Mouse (Mus musculus) hindbrain, postnatal 0 days (tissue): ENCODE measurements around the gene Aldh18a1. TPM values are rescaled to one million over a fixed set of nuclear protein-coding genes. Genes with fewer than 3 reads are reported as not detected.
"Not testable (repeated sequence)": the region's sequence is repeated elsewhere in the genome, so short reads cannot be mapped to it uniquely, and the experiment has no call there.

ENCODE experiments used
- ATAC-seq: fragments of 200-750 bp; cut with Nextera tagmentation; 2 replicates; pipeline ENCODE4 v1.8.0; 2017; ENCODE audit warnings: mild to moderate bottlenecking, moderate TSS enrichment, moderate library complexity
- DNase-seq: peaks from one replicate; pipeline ENCODE4 v3.0.0-alpha.2; 2015; ENCODE audit warnings: low spot score
- H3K27ac ChIP-seq: fragments of 300-500 bp; sonication (generic); 2 replicates; pipeline ENCODE4 v1.5.1; 2014; ENCODE audit warnings: mild to moderate bottlenecking
- H3K27me3 ChIP-seq: fragments of 300-500 bp; sonication (generic); 2 replicates; pipeline ENCODE4 v1.6.1; 2014; ENCODE audit warnings: low read length, mixed read lengths; ENCODE audit not compliant: insufficient read depth
- H3K36me3 ChIP-seq: fragments of 300-500 bp; sonication (generic); 2 replicates; pipeline ENCODE4 v1.6.1; 2014; ENCODE audit warnings: low read length, mixed read lengths; ENCODE audit not compliant: insufficient read depth
- H3K4me1 ChIP-seq: fragments of 300-500 bp; sonication (generic); 2 replicates; pipeline ENCODE4 v1.6.1; 2014; ENCODE audit warnings: antibody characterized with exemption, low read length, mixed read lengths; ENCODE audit not compliant: insufficient read depth
- H3K4me2 ChIP-seq: fragments of 300-500 bp; sonication (generic); 2 replicates; pipeline ENCODE4 v1.6.1; 2014; ENCODE audit warnings: low read depth, mild to moderate bottlenecking, low read length, moderate library complexity, mixed read lengths
- H3K4me3 ChIP-seq: fragments of 300-500 bp; sonication (generic); 2 replicates; pipeline ENCODE4 v1.5.1; 2014; ENCODE audit warnings: low read length
- H3K9ac ChIP-seq: fragments of 300-500 bp; sonication (generic); replicated peaks from 2 replicates; pipeline ENCODE4 v1.6.1; 2014; ENCODE audit warnings: mild to moderate bottlenecking, low read length, moderate library complexity, mixed read lengths
- H3K9me3 ChIP-seq: fragments of 300-500 bp; sonication (generic); 2 replicates; pipeline ENCODE4 v1.6.1; 2016; ENCODE audit warnings: low read length, mixed read lengths
- CTCF ChIP-seq: IDR thresholded peaks from 2 replicates; pipeline ENCODE4 v1.5.1; 2016; ENCODE audit warnings: antibody characterized with exemption, control low read depth, low read depth
- WGBS: fragments of 180-500 bp; shearing (Covaris S2); extraction: QIAGEN DNeasy Blood & Tissue Kit; methylation state at CpG from one replicate; pipeline ENCODE4 v1.1.7; 2014; 5-methylcytosine and 5-hydroxymethylcytosine counted together
- polyA plus RNA-seq: library from polyadenylated mRNA; unstranded; fragments of >200 nt; fragmentation: Nextera tagmentation; extraction: Ambion mirVana; gene quantifications from 2 replicates; pipeline ENCODE4 v1.2.1, GENCODE M21; 2015
- total RNA-seq: library from RNA; depleted of rRNA; stranded (reverse); fragments of >200 nt; gene quantifications from 2 replicates; pipeline ENCODE4 v1.2.3, GENCODE M21; 2014

Gene Aldh18a1
- total and polyA plus RNA-seq, 2 experiments from 2014 or later, result 32.5 to 57.0 TPM

DNA sequence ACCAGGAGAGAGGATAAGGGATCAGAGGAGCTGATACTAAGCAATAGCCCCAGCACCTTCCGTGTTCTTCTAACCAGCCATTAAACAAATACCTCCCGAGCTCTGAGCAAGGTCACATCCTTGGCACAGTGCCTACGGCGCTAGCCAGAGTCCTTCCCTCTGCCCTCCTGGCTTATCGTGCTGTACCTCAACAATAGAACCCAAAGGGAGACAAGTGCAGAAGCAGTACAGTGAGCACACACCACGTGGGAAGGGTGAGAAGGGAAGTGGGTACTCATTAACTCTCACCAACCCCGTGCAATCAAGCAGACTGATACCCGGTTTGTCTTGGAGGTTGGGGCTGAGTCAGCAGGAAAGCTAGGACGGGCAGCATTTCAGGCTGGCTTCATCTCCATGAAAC is 17.5 kb downstream of the Aldh18a1 start:
- Histone ChIP-seq H3K36me3 (peaks cover 67% of the 10 kb centered on the region), H3K9me3 (no peaks in the 10 kb centered on the region), H3K27me3 (no peaks in the 10 kb centered on the region), H3K4me2 (no peak overlapping the region), H3K27ac (no peak overlapping the region), H3K4me3 (no peak overlapping the region), H3K9ac (no peak overlapping the region), H3K4me1 (no peaks in the 10 kb centered on the region)
- no peak for ATAC-seq
- TF ChIP-seq CTCF, result no peak
- WGBS, result 89% methylated on average over 9 of the region's 9 CpGs
- DNase-seq, result no peak

- no peaks in the 10 kb centered on the region for H3K4me1 ChIP-seq
Measured at GRCm38 (mm10) chr19:40567616-40568015, 20.6 kb downstream of the Aldh18a1 start.

GRCm38 (mm10) chr19:40563880-40564645 is 24.2 kb downstream of the Aldh18a1 start:
- H3K27me3 ChIP-seq, result no peaks in the 10 kb centered on the region
- ATAC-seq, result no peak
- TF ChIP-seq CTCF, result no peak
- H3K9ac ChIP-seq, result no peak overlapping the region
- no peak overlapping the region for H3K4me3 ChIP-seq
- H3K36me3 ChIP-seq, result peaks cover 55% of the 10 kb centered on the region
- H3K4me2 ChIP-seq, result no peak overlapping the region
- DNase-seq, result no peak
- no peaks in the 10 kb centered on the region for H3K4me1 ChIP-seq
- H3K9me3 ChIP-seq, result no peaks in the 10 kb centered on the region
- WGBS, result 87% methylated on average over 10 of the region's 10 CpGs
- no peak overlapping the region for H3K27ac ChIP-seq

More at GRCm38 (mm10) chr19:40567616-40568015, 20.6 kb downstream of the Aldh18a1 start:
- DNase-seq (peak; percentile 55), ATAC-seq (no peak)
- Histone ChIP-seq H3K36me3 (peaks cover 65% of the 10 kb centered on the region), H3K27me3 (no peaks in the 10 kb centered on the region), H3K4me3 (no peak overlapping the region), H3K9me3 (no peaks in the 10 kb centered on the region), H3K9ac (no peak overlapping the region), H3K4me2 (no peak overlapping the region), H3K27ac (no peak overlapping the region)
- no peak for TF ChIP-seq CTCF
- WGBS, result 74% methylated on average over 3 of the region's 3 CpGs

DNA sequence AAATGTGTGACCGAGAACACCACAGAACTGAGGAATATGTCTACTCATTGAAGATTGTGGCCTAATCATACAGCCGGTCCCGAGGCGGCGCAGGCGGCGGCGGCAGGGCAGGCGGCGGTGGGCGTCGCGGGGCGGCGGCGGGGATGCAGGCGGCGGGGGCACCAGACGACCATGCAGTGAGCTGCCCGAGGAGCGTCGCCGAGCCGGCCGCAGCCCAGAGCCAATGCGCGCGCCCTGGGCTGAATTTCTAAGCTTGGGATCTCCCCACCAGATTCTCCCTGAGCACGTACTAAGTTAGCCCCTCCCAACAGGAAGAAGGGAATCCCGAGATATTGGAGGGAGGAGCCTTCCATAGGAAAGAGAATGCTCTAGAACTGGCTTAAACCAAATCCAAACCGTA is 26.7 kb downstream of the Aldh18a1 start:
- H3K36me3 ChIP-seq, result peaks cover 41% of the 10 kb centered on the region
- H3K4me1 ChIP-seq, H3K4me2 ChIP-seq, DNase-seq, H3K27me3 ChIP-seq, H3K9me3 ChIP-seq, H3K27ac ChIP-seq, H3K9ac ChIP-seq, H3K4me3 ChIP-seq: not testable (repeated sequence)
- ATAC-seq, result peak; percentile 56; the same call in 1 of the 2 replicates
- WGBS, result 75% methylated on average over 12 of the region's 31 CpGs

GRCm38 (mm10) chr19:40556029-40556428 is 32.2 kb downstream of the Aldh18a1 start:
- 89% methylated on average over 7 of the region's 7 CpGs for WGBS
- TF ChIP-seq CTCF, result no peak
- peaks cover 31% of the 10 kb centered on the region; the same call in 1 of the 2 replicates for H3K36me3 ChIP-seq

GRCm38 (mm10) chr19:40555136-40555535 is 33.1 kb downstream of the Aldh18a1 start:
- H3K27me3 ChIP-seq, result no peaks in the 10 kb centered on the region
- WGBS, result 93% methylated on average over 8 of the region's 8 CpGs
- no peak for TF ChIP-seq CTCF
- no peaks in the 10 kb centered on the region for H3K4me1 ChIP-seq
- peaks cover 39% of the 10 kb centered on the region; the same call in 1 of the 2 replicates for H3K36me3 ChIP-seq
- H3K4me3 ChIP-seq, result no peak overlapping the region
- H3K4me2 ChIP-seq, result no peak overlapping the region
- H3K27ac ChIP-seq, result no peak overlapping the region
- no peak for DNase-seq
- no peak overlapping the region for H3K9ac ChIP-seq
- no peak for ATAC-seq
- H3K9me3 ChIP-seq, result no peaks in the 10 kb centered on the region

More at GRCm38 (mm10) chr19:40556029-40556428, 32.2 kb downstream of the Aldh18a1 start:
- DNase-seq (no peak), ATAC-seq (no peak)
- Histone ChIP-seq H3K9me3 (no peaks in the 10 kb centered on the region), H3K27ac (no peak overlapping the region), H3K9ac (no peak overlapping the region), H3K27me3 (no peaks in the 10 kb centered on the region), H3K4me2 (no peak overlapping the region), H3K4me3 (no peak overlapping the region), H3K4me1 (no peaks in the 10 kb centered on the region)

DNA sequence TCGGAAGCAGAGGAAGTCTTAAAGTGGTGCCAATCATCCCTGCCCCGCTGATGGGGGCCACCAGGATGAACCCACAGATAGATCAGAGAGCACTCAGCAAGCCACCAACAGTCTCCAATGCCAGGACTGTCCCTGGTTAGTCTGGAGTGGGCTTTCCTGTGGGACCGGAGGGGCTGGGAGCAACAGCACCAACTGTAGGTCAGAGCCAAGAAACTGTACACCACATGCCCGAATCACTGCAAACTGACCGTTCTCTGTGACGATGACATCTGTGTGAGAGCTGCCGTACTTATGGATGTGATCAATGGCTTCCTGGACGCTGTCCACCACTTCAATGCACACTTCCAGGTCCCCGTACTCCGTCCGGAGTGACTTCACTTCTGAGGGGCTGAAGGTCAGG is 33.9 kb downstream of the Aldh18a1 start:
- Histone ChIP-seq H3K36me3 (peaks cover 39% of the 10 kb centered on the region; the same call in 1 of the 2 replicates), H3K4me1 (no peaks in the 10 kb centered on the region), H3K27ac (no peak overlapping the region), H3K9ac (no peak overlapping the region), H3K4me2 (no peak overlapping the region), H3K4me3 (no peak overlapping the region), H3K27me3 (no peaks in the 10 kb centered on the region), H3K9me3 (no peaks in the 10 kb centered on the region)
- TF ChIP-seq CTCF, result no peak
- DNase-seq (no peak), ATAC-seq (no peak)
- 89% methylated on average over 11 of the region's 11 CpGs for WGBS
